In genomic region chr5:14073152-14073551, GRCm38 (mm10) we compare ENCODE assay signal across 10 mouse cellular contexts. TPM values are rescaled to one million over a fixed set of nuclear protein-coding genes. Genes with fewer than 3 reads are reported as not detected.
DNase-seq lines count a peak whose midpoint lies in the region; ATAC-seq and TF ChIP-seq lines count a peak whose summit lies in the region.
"Had no signal": no experiment of that assay in that cellular context is flagged by ENCODE, and none has a peak within 500 bp of the region (broad histone marks: within the 10 kb centered on the region; RNA-seq: fewer than 3 reads in every experiment).

No protein-coding gene starts in this region.

- TF ChIP-seq POLR2A in heart, adult 2 months (IDR thresholded peaks at IDR 0.05; ENCODE audit: insufficient read depth, low read depth, low read length) = no peak

- no peak for TF ChIP-seq CTCF in heart, adult 2 months (IDR thresholded peaks at IDR 0.05)
- no peak for TF ChIP-seq CTCF in E14TG2a.4 (conservative IDR thresholded peaks at IDR 0.05; ENCODE audit: low read length)

- H3K36me3 ChIP-seq in heart, adult 2 months (ENCODE audit: control insufficient read depth, insufficient read depth, low read length) = no peaks in the 10 kb centered on the region
- H3K36me3 ChIP-seq in heart, embryonic 12.5 days = no peaks in the 10 kb centered on the region
- H3K36me3 ChIP-seq in E14TG2a.4 (ENCODE audit: insufficient read depth, low read length) = peaks cover 14% of the 10 kb centered on the region
- H3K36me3 ChIP-seq: midbrain, embryonic 12.5 days had no signal

- H3K27ac ChIP-seq in heart, adult 2 months = no peak overlapping the region
- no peak overlapping the region for H3K27ac ChIP-seq in heart, embryonic 12.5 days (ENCODE audit: poor library complexity, severe bottlenecking)
- H3K27ac ChIP-seq: midbrain, embryonic 12.5 days had no signal

- H3K9me3 ChIP-seq in heart, embryonic 12.5 days (replicated peaks) = no peaks in the 10 kb centered on the region
- peaks cover 13% of the 10 kb centered on the region for H3K9me3 ChIP-seq in E14TG2a.4 (ENCODE audit: low read length)
- H3K9me3 ChIP-seq: midbrain, embryonic 12.5 days had no signal

- no peak overlapping the region for H3K9ac ChIP-seq in heart, adult 2 months (ENCODE audit: low read depth, low read length)
- no peak overlapping the region for H3K9ac ChIP-seq in heart, embryonic 12.5 days
- H3K9ac ChIP-seq: midbrain, embryonic 12.5 days had no signal

- no peaks in the 10 kb centered on the region for H3K27me3 ChIP-seq in heart, adult 2 months (ENCODE audit: control insufficient read depth, insufficient read depth, low read length)
- H3K27me3 ChIP-seq in heart, embryonic 12.5 days (replicated peaks) = no peaks in the 10 kb centered on the region
- no peaks in the 10 kb centered on the region for H3K27me3 ChIP-seq in E14TG2a.4 (ENCODE audit: insufficient read depth, low read length)
- H3K27me3 ChIP-seq: midbrain, embryonic 12.5 days had no signal

- ATAC-seq in heart, embryonic 12.5 days (ENCODE audit: insufficient number of reproducible peaks, low FRiP score) = no peak
- ATAC-seq in activated CD4-positive, CD25-positive, alpha-beta regulatory T cell, adult 4 months = no peak

- no peaks in the 10 kb centered on the region for H3K4me1 ChIP-seq in heart, adult 2 months (ENCODE audit: control insufficient read depth, insufficient read depth, low read length)
- no peaks in the 10 kb centered on the region for H3K4me1 ChIP-seq in heart, embryonic 12.5 days (replicated peaks)
- peaks cover 20% of the 10 kb centered on the region for H3K4me1 ChIP-seq in E14TG2a.4 (replicated peaks; ENCODE audit: low read depth, low read length)
- H3K4me1 ChIP-seq: midbrain, embryonic 12.5 days had no signal

- intact Hi-C loops in heart, adult 2 months (cut with DNase I) = no loop called here

- TF ChIP-seq EP300 in heart, adult 2 months (IDR thresholded peaks at IDR 0.05; ENCODE audit: insufficient read depth, low read depth, low read length) = no peak

- DNase-seq in heart, adult 2 months = peak; percentile 6 to 22
- peak; percentile 47 for DNase-seq in adrenal gland, postnatal 14 days
- DNase-seq in kidney, postnatal 25 days = peak; percentile 75 to 78
- no peak for DNase-seq in spleen, postnatal 36 days (ENCODE audit: low spot score in 2 of 2)
- DNase-seq in layer of hippocampus, postnatal 14 days (ENCODE audit: low spot score in 2 of 2) = no peak
- DNase-seq: cerebellum, postnatal 36 days had no signal

- H3K79me2 ChIP-seq in heart, adult 2 months (replicated peaks; ENCODE audit: control insufficient read depth, insufficient read depth, low read length) = no peaks in the 10 kb centered on the region

- H3K4me3 ChIP-seq in heart, adult 2 months = no peak overlapping the region
- no peak overlapping the region for H3K4me3 ChIP-seq in heart, embryonic 12.5 days
- 0 out of 2 replicates have a peak overlapping the region, but pooled peaks have one; percentile 8 for H3K4me3 ChIP-seq in E14TG2a.4 (replicated peaks; ENCODE audit: low read length)
- H3K4me3 ChIP-seq: midbrain, embryonic 12.5 days had no signal

- WGBS in heart, adult 2 months = 46% methylated on average over 3 of the region's 3 CpGs
- WGBS in heart, embryonic 12.5 days = 61% methylated on average over 3 of the region's 3 CpGs

- H3K4me2 ChIP-seq in heart, embryonic 12.5 days = no peak overlapping the region
- H3K4me2 ChIP-seq: midbrain, embryonic 12.5 days had no signal

RNA-seq across cellular contexts. Expression of gene Sema3e, which starts 48.1 kb away (rescaled TPM):
- under 1 TPM; 0.18 to 0.23 TPM for total RNA-seq in heart, adult 2 months (2021)
- 0.18 and 0.29 TPM in 2 replicates for polyA plus RNA-seq in heart, adult 2 months (2012; rRNA removed)
- 0.72 and 1.2 TPM in 2 replicates for polyA plus RNA-seq in heart, embryonic 12.5 days (2016; fragmentation: Nextera tagmentation; extraction: Ambion mirVana)
- total RNA-seq in adrenal gland, postnatal 14 days (2021) = 0.44 and 0.45 TPM in 2 replicates
- polyA plus RNA-seq in activated CD4-positive, CD25-positive, alpha-beta regulatory T cell, adult 4 months (2017; shearing (Covaris generic)) = under 1 TPM in 1 of 2 experiments, not detected in 1; 0.21 TPM
- 10 to 100 TPM; 47.2 to 51.5 TPM for total RNA-seq in layer of hippocampus, postnatal 14 days (2021)

Comparison
In these comparisons a context has a peak if more than half of its experiments do, and no peak if none do; other contexts are left out.
1. DNase-seq: peak in heart, adult 2 months (2 of 2), adrenal gland, postnatal 14 days (single experiment) and kidney, postnatal 25 days (2 of 2); none in spleen, postnatal 36 days (0 of 2) and layer of hippocampus, postnatal 14 days (0 of 2).
2. RNA of gene Sema3e, which starts 48.1 kb away (total RNA-seq): 47.2 to 51.5 TPM in layer of hippocampus, postnatal 14 days; 0.44 to 0.45 TPM in adrenal gland, postnatal 14 days and 0.18 to 0.23 TPM in heart, adult 2 months; every median in the first group is over 10 times any median in the second.